Mouse (Mus musculus) stomach, embryonic 16.5 days (tissue): Measurements from ENCODE around the gene Ftl1-ps1. TPM values are rescaled to one million over a fixed set of nuclear protein-coding genes. Genes with fewer than 3 reads are reported as not detected.

Experiments used
- ATAC-seq: fragments of 200-750 bp; cut with Nextera tagmentation; 2 replicates; pipeline ENCODE4 v1.8.0; 2017; ENCODE audit warnings: moderate number of reproducible peaks, moderate TSS enrichment; ENCODE audit not compliant: insufficient read depth, low FRiP score
- H3K27ac ChIP-seq: fragments of 300-500 bp; sonication (generic); 2 replicates; pipeline ENCODE4 v1.5.1; 2014; ENCODE audit warnings: low read length
- H3K27me3 ChIP-seq: fragments of 300-500 bp; sonication (generic); 2 replicates; pipeline ENCODE4 v1.6.1; 2014; ENCODE audit warnings: low read length, control low read depth, mixed read lengths; ENCODE audit not compliant: control insufficient read depth, insufficient read depth
- H3K36me3 ChIP-seq: fragments of 300-500 bp; sonication (generic); 2 replicates; pipeline ENCODE4 v1.6.1; 2014; ENCODE audit warnings: low read length; ENCODE audit not compliant: control insufficient read depth, insufficient read depth
- H3K4me1 ChIP-seq: fragments of 300-500 bp; sonication (generic); 2 replicates; pipeline ENCODE4 v1.6.1; 2014; ENCODE audit warnings: low read length, control low read depth, mixed read lengths; ENCODE audit not compliant: control insufficient read depth, insufficient read depth
- H3K4me2 ChIP-seq: fragments of 300-500 bp; sonication (generic); 2 replicates; pipeline ENCODE4 v1.6.1; 2014; ENCODE audit warnings: low read depth, low read length, mixed read lengths
- H3K4me3 ChIP-seq: fragments of 300-500 bp; sonication (generic); replicated peaks from 2 replicates; pipeline ENCODE4 v1.5.1; 2014; ENCODE audit warnings: mild to moderate bottlenecking, low read length
- H3K9ac ChIP-seq: fragments of 300-500 bp; sonication (generic); 2 replicates; pipeline ENCODE4 v1.6.1; 2014; ENCODE audit warnings: low read length
- H3K9me3 ChIP-seq: fragments of 300-500 bp; sonication (generic); replicated peaks from 2 replicates; pipeline ENCODE4 v1.6.1; 2016; ENCODE audit warnings: low read length, control low read depth; ENCODE audit not compliant: control insufficient read depth
- WGBS: fragments of 180-500 bp; shearing (Covaris S2); extraction: QIAGEN DNeasy Blood & Tissue Kit; methylation state at CpG from one replicate; pipeline ENCODE4 v1.1.7; 2014; 5-methylcytosine and 5-hydroxymethylcytosine counted together
- polyA plus RNA-seq: library from polyadenylated mRNA; unstranded; fragments of >200 nt; fragmentation: Nextera tagmentation; extraction: Ambion mirVana; gene quantifications from 2 replicates; pipeline ENCODE4 v1.2.1, GENCODE M21; 2015

Ftl1-ps1 gene
- 71.9 and 216 TPM in 2 replicates for polyA plus RNA-seq

GRCm38 (mm10) chr13:74399298-74399839, at the start of gene Ftl1-ps1:
Gene Ftl1-ps1, plus strand, starts transcription at chr13:74399694.
- H3K4me1 ChIP-seq: no peaks in the 10 kb centered on the region
- no peak within 1 kb of the TSS for H3K4me2 ChIP-seq
- no peaks in the 10 kb centered on the region for H3K27me3 ChIP-seq
- H3K36me3 ChIP-seq: no peaks in the 10 kb centered on the region
- ATAC-seq: no peak
- no peaks in the 10 kb centered on the region for H3K9me3 ChIP-seq
- no peak within 1 kb of the TSS for H3K4me3 ChIP-seq
- no peak within 1 kb of the TSS for H3K27ac ChIP-seq
- no peak within 1 kb of the TSS for H3K9ac ChIP-seq
- WGBS: 14% methylated on average over 11 of the region's 11 CpGs

- peak overlapping the region; percentile 90 for H3K9ac ChIP-seq
- no peaks in the 10 kb centered on the region for H3K27me3 ChIP-seq
- peak overlapping the region; percentile 80 for H3K4me2 ChIP-seq
- no peaks in the 10 kb centered on the region for H3K9me3 ChIP-seq
- peaks cover 14% of the 10 kb centered on the region for H3K4me1 ChIP-seq
- H3K4me3 ChIP-seq: peak overlapping the region; percentile 77
- H3K36me3 ChIP-seq: peaks cover 5% of the 10 kb centered on the region; the same call in 1 of the 2 replicates
- no peak for ATAC-seq
- peak overlapping the region; percentile 12 for H3K27ac ChIP-seq
- 2% methylated on average over 15 of the region's 15 CpGs for WGBS
Observed at GRCm38 (mm10) chr13:74350435-74350906, 49.0 kb upstream of the Ftl1-ps1 start.

GRCm38 (mm10) chr13:74356491-74356890, 43.0 kb upstream of the Ftl1-ps1 start:
- Histone ChIP-seq H3K4me1 (no peaks in the 10 kb centered on the region), H3K27ac (no peak overlapping the region), H3K27me3 (no peaks in the 10 kb centered on the region), H3K4me2 (no peak overlapping the region), H3K4me3 (no peak overlapping the region), H3K36me3 (peaks cover 19% of the 10 kb centered on the region), H3K9ac (no peak overlapping the region), H3K9me3 (no peaks in the 10 kb centered on the region)
- ATAC-seq: no peak
- 94% methylated on average over 13 of the region's 13 CpGs for WGBS

- no peak for ATAC-seq
- H3K27ac ChIP-seq: no peak overlapping the region
- H3K27me3 ChIP-seq: no peaks in the 10 kb centered on the region
- no peaks in the 10 kb centered on the region for H3K4me1 ChIP-seq
- WGBS: 65% methylated on average over 2 of the region's 2 CpGs
- H3K9ac ChIP-seq: no peak overlapping the region
- H3K9me3 ChIP-seq: no peaks in the 10 kb centered on the region
- 0 out of 2 replicates have a peak, but pooled peaks cover 7% of the 10 kb centered on the region for H3K36me3 ChIP-seq
- no peak overlapping the region for H3K4me2 ChIP-seq
- H3K4me3 ChIP-seq: no peak overlapping the region
Observed at GRCm38 (mm10) chr13:74362218-74362617, 37.3 kb upstream of the Ftl1-ps1 start.

GRCm38 (mm10) chr13:74363176-74363858, 36.2 kb upstream of the Ftl1-ps1 start:
- Histone ChIP-seq H3K9ac (no peak overlapping the region), H3K4me1 (no peaks in the 10 kb centered on the region), H3K27me3 (no peaks in the 10 kb centered on the region), H3K36me3 (0 out of 2 replicates have a peak, but pooled peaks cover 7% of the 10 kb centered on the region), H3K4me3 (no peak overlapping the region), H3K27ac (no peak overlapping the region), H3K9me3 (no peaks in the 10 kb centered on the region), H3K4me2 (no peak overlapping the region)
- ATAC-seq: no peak
- 87% methylated on average over 13 of the region's 13 CpGs for WGBS

- H3K36me3 ChIP-seq: 0 out of 2 replicates have a peak, but pooled peaks cover 7% of the 10 kb centered on the region
- no peaks in the 10 kb centered on the region for H3K9me3 ChIP-seq
- no peak within 1 kb of the TSS for H3K4me3 ChIP-seq
- no peak for ATAC-seq
- H3K4me2 ChIP-seq: no peak within 1 kb of the TSS
- no peaks in the 10 kb centered on the region for H3K27me3 ChIP-seq
- WGBS: 57% methylated on average over 8 of the region's 8 CpGs
- H3K9ac ChIP-seq: no peak within 1 kb of the TSS
- no peaks in the 10 kb centered on the region for H3K4me1 ChIP-seq
- no peak within 1 kb of the TSS for H3K27ac ChIP-seq
Observed at GRCm38 (mm10) chr13:74363859-74364235, 35.6 kb upstream of the Ftl1-ps1 start, which contains the start of gene Lrrc14b. Gene Lrrc14b, minus strand, starts transcription at chr13:74364005.

- WGBS: 62% methylated on average over 10 of the region's 10 CpGs
Observed at GRCm38 (mm10) chr13:74381533-74382276, 17.8 kb upstream of the Ftl1-ps1 start.

GRCm38 (mm10) chr13:74382289-74382688, 17.2 kb upstream of the Ftl1-ps1 start:
- ATAC-seq: no peak
- Histone ChIP-seq H3K36me3 (no peaks in the 10 kb centered on the region), H3K9ac (no peak overlapping the region), H3K4me3 (no peak overlapping the region), H3K4me2 (no peak overlapping the region), H3K27me3 (no peaks in the 10 kb centered on the region), H3K4me1 (0 out of 2 replicates have a peak, but pooled peaks cover 4% of the 10 kb centered on the region), H3K9me3 (no peaks in the 10 kb centered on the region), H3K27ac (no peak overlapping the region)
- WGBS: 38% methylated on average over 3 of the region's 3 CpGs

More at GRCm38 (mm10) chr13:74381533-74382276, 17.8 kb upstream of the Ftl1-ps1 start:
- no peak overlapping the region for H3K9ac ChIP-seq
- no peak overlapping the region for H3K27ac ChIP-seq
- H3K4me1 ChIP-seq: 0 out of 2 replicates have a peak, but pooled peaks cover 4% of the 10 kb centered on the region
- ATAC-seq: no peak
- H3K4me2 ChIP-seq: no peak overlapping the region
- no peaks in the 10 kb centered on the region for H3K9me3 ChIP-seq
- H3K27me3 ChIP-seq: no peaks in the 10 kb centered on the region
- no peaks in the 10 kb centered on the region for H3K36me3 ChIP-seq
- H3K4me3 ChIP-seq: no peak overlapping the region

GRCm38 (mm10) chr13:74389730-74390129, 9.8 kb upstream of the Ftl1-ps1 start:
- 63% methylated on average over 6 of the region's 6 CpGs for WGBS
- no peak for ATAC-seq

More at GRCm38 (mm10) chr13:74389730-74390129, 9.8 kb upstream of the Ftl1-ps1 start:
- Histone ChIP-seq H3K27ac (no peak overlapping the region), H3K36me3 (no peaks in the 10 kb centered on the region), H3K9me3 (no peaks in the 10 kb centered on the region), H3K4me1 (no peaks in the 10 kb centered on the region), H3K9ac (peak overlapping the region; percentile 74; the same call in 1 of the 2 replicates), H3K27me3 (no peaks in the 10 kb centered on the region), H3K4me2 (peak overlapping the region; percentile 79), H3K4me3 (peak overlapping the region; percentile 62)
